Mouse (Mus musculus) limb, embryonic 14.5 days (tissue): ENCODE data around the gene Homer2. TPM values are rescaled to one million over a fixed set of nuclear protein-coding genes. Genes with fewer than 3 reads are reported as not detected.

ENCODE experiments used
- ATAC-seq: fragments of 200-750 bp; cut with Nextera tagmentation; 2 replicates; pipeline ENCODE4 v1.8.0; 2017; ENCODE audit warnings: low read depth, moderate number of reproducible peaks, moderate TSS enrichment; ENCODE audit not compliant: low FRiP score
- DNase-seq: peaks from one replicate; pipeline ENCODE4 v3.0.0-alpha.2; 2015; ENCODE audit warnings: low spot score
- H3K27ac ChIP-seq: fragments of 300-500 bp; sonication (generic); replicated peaks from 2 replicates; pipeline ENCODE4 v1.5.1; 2014; ENCODE audit warnings: low read depth, mild to moderate bottlenecking, low read length, moderate library complexity, mixed read lengths
- H3K27me3 ChIP-seq: fragments of 300-500 bp; sonication (generic); 2 replicates; pipeline ENCODE4 v1.6.1; 2014; ENCODE audit warnings: low read length, mixed read lengths; ENCODE audit not compliant: control insufficient read depth, insufficient read depth
- H3K36me3 ChIP-seq: fragments of 300-500 bp; sonication (generic); 2 replicates; pipeline ENCODE4 v1.6.1; 2014; ENCODE audit warnings: mild to moderate bottlenecking, low read length, moderate library complexity, mixed read lengths; ENCODE audit not compliant: control insufficient read depth, insufficient read depth
- H3K4me1 ChIP-seq: fragments of 300-500 bp; sonication (generic); 2 replicates; pipeline ENCODE4 v1.6.1; 2014; ENCODE audit warnings: antibody characterized with exemption, low read length, mixed read lengths; ENCODE audit not compliant: control insufficient read depth, insufficient read depth
- H3K4me2 ChIP-seq: fragments of 300-500 bp; sonication (generic); replicated peaks from 2 replicates; pipeline ENCODE4 v1.6.1; 2014; ENCODE audit warnings: low read depth, mild to moderate bottlenecking, low read length, moderate library complexity; ENCODE audit not compliant: severe bottlenecking
- H3K4me3 ChIP-seq: fragments of 300-500 bp; sonication (generic); replicated peaks from 2 replicates; pipeline ENCODE4 v1.5.1; 2014; ENCODE audit warnings: low read length
- H3K9ac ChIP-seq: fragments of 300-500 bp; sonication (generic); 2 replicates; pipeline ENCODE4 v1.6.1; 2014; ENCODE audit warnings: mild to moderate bottlenecking, low read depth, low read length, moderate library complexity; ENCODE audit not compliant: severe bottlenecking
- H3K9me3 ChIP-seq: fragments of 300-500 bp; sonication (generic); 2 replicates; pipeline ENCODE4 v1.6.1; 2016; ENCODE audit warnings: low read length; ENCODE audit not compliant: control insufficient read depth
- POLR2A ChIP-seq: fragments of 200-500 bp; IDR thresholded peaks from 2 replicates; pipeline ENCODE4 v1.8.0; 2012; ENCODE audit warnings: inconsistent platforms, mild to moderate bottlenecking, moderate library complexity, borderline replicate concordance; ENCODE audit not compliant: insufficient read depth, insufficient read length; ENCODE audit errors: extremely low read depth
- WGBS: fragments of 180-500 bp; shearing (Covaris S2); extraction: QIAGEN DNeasy Blood & Tissue Kit; methylation state at CpG from one replicate; pipeline ENCODE4 v1.1.7; 2014; 5-methylcytosine and 5-hydroxymethylcytosine counted together
- polyA plus RNA-seq, 2 experiments: library from polyadenylated mRNA; depleted of rRNA in 1 of 2; stranded (reverse) in 1 of 2; unstranded in 1 of 2; fragments of >200 nt; fragmentation: Nextera tagmentation in 1 of 2; extraction: Ambion mirVana in 1 of 2; gene quantifications; 2 replicates each; pipeline versions ENCODE4 v1.2.1 to v1.2.3; 2012 to 2014

The Homer2 gene
- polyA plus RNA-seq, 2 experiments, result 15.5 to 25.8 TPM

DNA sequence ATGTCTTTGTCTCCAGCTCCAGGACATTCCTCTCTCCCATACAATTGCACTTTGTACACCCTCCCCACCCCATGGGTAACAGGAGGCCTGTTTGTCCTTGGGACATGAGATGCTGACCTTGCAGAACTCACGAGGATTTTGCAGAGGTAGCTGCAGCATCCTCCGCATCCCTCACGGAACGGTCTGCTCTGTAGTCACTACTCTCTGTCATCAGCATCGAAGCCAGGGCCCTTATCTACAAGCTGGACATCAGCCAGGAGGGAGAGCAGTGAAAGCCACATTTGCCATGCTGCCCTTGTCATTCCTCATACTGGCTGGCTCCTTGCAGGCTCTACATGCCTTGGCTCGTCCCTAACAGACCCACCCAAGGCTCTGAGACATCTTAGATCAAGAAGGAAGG is 66.2 kb downstream of the Homer2 start:
- Histone ChIP-seq H3K9me3 (no peaks in the 10 kb centered on the region), H3K27ac (no peak overlapping the region), H3K27me3 (no peaks in the 10 kb centered on the region), H3K4me3 (no peak overlapping the region), H3K4me2 (no peak overlapping the region), H3K9ac (no peak overlapping the region), H3K36me3 (no peaks in the 10 kb centered on the region), H3K4me1 (no peaks in the 10 kb centered on the region)
- DNase-seq (no peak), ATAC-seq (no peak)
- 90% methylated on average over 6 of the region's 6 CpGs for WGBS
- no peak for TF ChIP-seq POLR2A

GRCm38 (mm10) chr7:81632586-81632985 is 74.7 kb downstream of the Homer2 start:
- Histone ChIP-seq H3K27ac (no peak overlapping the region), H3K9ac (no peak overlapping the region), H3K4me2 (no peak overlapping the region), H3K9me3 (no peaks in the 10 kb centered on the region), H3K4me1 (no peaks in the 10 kb centered on the region), H3K27me3 (no peaks in the 10 kb centered on the region), H3K36me3 (no peaks in the 10 kb centered on the region), H3K4me3 (no peak overlapping the region)
- no peak for ATAC-seq
- 73% methylated on average over 6 of the region's 6 CpGs for WGBS
- TF ChIP-seq POLR2A, result no peak
- no peak for DNase-seq

DNA sequence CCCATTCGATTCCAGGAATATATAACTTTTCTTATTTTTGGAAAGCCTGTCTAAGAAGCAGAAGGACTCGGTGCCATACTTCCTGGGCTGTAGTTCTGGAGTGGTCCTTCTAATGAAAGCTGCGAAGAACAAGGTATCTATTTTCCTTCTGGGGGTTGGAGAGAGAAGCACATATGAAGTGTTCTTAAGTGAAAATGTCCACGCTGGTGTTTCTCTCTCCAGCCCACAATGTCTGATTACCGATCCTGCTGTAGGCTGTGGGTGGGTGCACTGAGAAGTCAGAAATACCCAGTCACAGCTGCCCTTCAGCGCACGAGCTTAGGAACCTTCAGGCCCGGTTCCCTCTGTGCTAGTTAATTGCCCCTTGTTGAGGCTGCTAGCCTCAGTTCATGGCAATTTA is 76.1 kb downstream of the Homer2 start:
- DNase-seq (no peak), ATAC-seq (no peak)
- Histone ChIP-seq H3K27me3 (no peaks in the 10 kb centered on the region), H3K4me3 (no peak overlapping the region), H3K9ac (no peak overlapping the region), H3K4me2 (no peak overlapping the region), H3K4me1 (no peaks in the 10 kb centered on the region), H3K27ac (no peak overlapping the region), H3K36me3 (no peaks in the 10 kb centered on the region), H3K9me3 (peaks cover 3% of the 10 kb centered on the region; the same call in 1 of the 2 replicates)
- no peak for TF ChIP-seq POLR2A
- 75% methylated on average over 8 of the region's 8 CpGs for WGBS

DNA sequence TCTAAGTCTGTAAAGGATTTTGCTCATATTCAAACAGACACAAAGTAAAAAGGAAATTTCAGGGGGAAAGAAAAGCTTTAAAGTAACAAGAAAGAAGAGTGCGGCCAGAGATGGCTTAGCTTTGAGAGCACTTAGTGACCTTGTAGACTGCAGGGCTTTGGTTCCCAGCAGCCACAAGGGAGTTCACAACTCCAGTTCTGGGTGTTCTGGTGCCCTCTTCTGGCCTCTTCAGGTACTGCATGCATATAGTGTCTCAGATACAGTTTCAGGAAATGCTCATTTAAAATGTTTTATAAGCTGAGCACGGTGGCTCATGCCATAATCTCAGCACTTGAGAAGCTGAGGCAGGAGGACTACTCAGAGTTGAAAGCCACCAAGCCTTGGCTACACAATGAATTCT is 80.9 kb downstream of the Homer2 start:
- H3K27ac ChIP-seq, result no peak overlapping the region
- TF ChIP-seq POLR2A, result no peak
- no peaks in the 10 kb centered on the region for H3K4me1 ChIP-seq
- WGBS, result 62% methylated on average over 2 of the region's 2 CpGs
- H3K4me2 ChIP-seq, result no peak overlapping the region
- no peak overlapping the region for H3K9ac ChIP-seq
- H3K9me3 ChIP-seq, result peaks cover 5% of the 10 kb centered on the region; the same call in 1 of the 2 replicates
- no peaks in the 10 kb centered on the region for H3K27me3 ChIP-seq
- no peaks in the 10 kb centered on the region for H3K36me3 ChIP-seq
- ATAC-seq, result no peak
- no peak overlapping the region for H3K4me3 ChIP-seq
- DNase-seq, result no peak

DNA sequence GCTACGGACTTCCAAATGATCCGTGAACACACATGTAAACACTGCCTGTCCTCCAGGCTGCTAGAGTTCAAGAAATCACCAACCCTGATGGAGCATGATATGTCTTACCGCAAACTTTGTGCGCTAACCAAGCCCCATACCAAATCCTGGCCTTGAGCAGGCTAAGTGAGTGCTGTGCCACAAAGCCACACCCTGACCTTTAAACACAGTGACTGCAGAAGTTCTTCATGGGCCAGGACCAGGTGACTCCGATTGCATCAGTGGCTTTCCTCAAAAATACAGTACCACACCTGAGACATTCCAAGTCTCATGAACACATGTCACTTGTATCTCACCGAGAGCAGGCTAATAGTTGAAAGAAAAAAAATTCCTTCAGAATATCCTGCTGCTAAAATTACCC is 83.6 kb downstream of the Homer2 start:
- Histone ChIP-seq H3K4me1 (no peaks in the 10 kb centered on the region), H3K4me3 (no peak overlapping the region), H3K36me3 (no peaks in the 10 kb centered on the region), H3K27me3 (no peaks in the 10 kb centered on the region), H3K9ac (no peak overlapping the region), H3K27ac (no peak overlapping the region), H3K9me3 (peaks cover 5% of the 10 kb centered on the region; the same call in 1 of the 2 replicates), H3K4me2 (no peak overlapping the region)
- DNase-seq (no peak), ATAC-seq (no peak)
- TF ChIP-seq POLR2A, result no peak
- 91% methylated on average over 6 of the region's 6 CpGs for WGBS

DNA sequence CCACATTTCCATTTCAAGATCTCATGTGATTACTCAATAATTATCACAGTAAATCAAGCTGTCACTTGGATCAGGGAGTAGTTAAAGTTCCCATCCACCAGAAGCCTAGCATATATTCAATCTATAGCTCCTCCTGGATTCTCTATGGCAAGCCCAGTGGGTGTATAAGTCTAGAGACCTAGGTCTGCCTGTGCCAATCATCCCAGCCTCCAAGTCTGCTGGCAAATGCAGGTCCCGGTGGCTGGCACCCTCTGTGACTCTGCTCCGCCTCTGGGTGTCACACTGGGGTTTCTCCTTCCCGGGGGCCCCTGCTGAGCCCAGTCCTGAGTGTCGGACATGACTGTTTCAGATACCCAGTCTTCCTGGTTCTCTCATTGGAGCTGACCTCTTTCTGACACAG is 84.5 kb downstream of the Homer2 start:
- H3K9me3 ChIP-seq, result peaks cover 5% of the 10 kb centered on the region; the same call in 1 of the 2 replicates
- 87% methylated on average over 4 of the region's 4 CpGs for WGBS
- no peak overlapping the region for H3K9ac ChIP-seq
- no peak overlapping the region for H3K4me2 ChIP-seq
- H3K27ac ChIP-seq, result no peak overlapping the region
- H3K4me1 ChIP-seq, result no peaks in the 10 kb centered on the region
- no peak overlapping the region for H3K4me3 ChIP-seq
- ATAC-seq (no peak), DNase-seq (no peak)
- no peaks in the 10 kb centered on the region for H3K36me3 ChIP-seq
- no peaks in the 10 kb centered on the region for H3K27me3 ChIP-seq
- no peak for TF ChIP-seq POLR2A
